Mouse (Mus musculus): ENCODE results near the gene Pde6h.

DNA sequence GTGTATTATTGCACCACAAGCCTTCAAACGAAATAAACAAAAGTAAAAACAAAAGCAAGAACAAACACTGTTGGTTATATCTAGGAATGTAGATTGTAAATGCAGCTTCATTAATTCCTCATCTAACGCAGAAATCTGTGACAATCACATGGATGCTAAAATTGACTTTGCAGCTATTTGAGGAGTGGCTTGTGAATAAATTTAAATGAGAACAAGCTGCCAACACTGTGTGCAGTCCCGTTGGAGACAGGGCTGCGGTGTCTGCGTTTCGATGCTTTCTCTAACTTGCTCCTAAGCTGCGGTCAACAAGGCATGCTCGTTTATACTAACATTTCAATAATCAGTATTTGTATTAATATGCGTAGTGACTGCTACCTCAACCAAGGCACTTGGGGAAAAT, 18.6 kb downstream of the Pde6h start:
- TF ChIP-seq CTCF (IDR thresholded peaks at IDR 0.05; ENCODE audit: low read depth, low read length) (no peak), GATA1 (IDR thresholded peaks at IDR 0.05; ENCODE audit: borderline replicate concordance, low read length) (no peak), TAL1 (conservative IDR thresholded peaks at IDR 0.05; ENCODE audit: low read depth, low read length) (no peak)

All from G1E (cell line).